Mouse (Mus musculus) embryo, embryonic 11.5 days (tissue): Measurements from ENCODE around the gene Gnaz.

Experiments used
- DNase-seq: peaks from one replicate; pipeline ENCODE4 v3.0.0-alpha.2; 2012; ENCODE audit warnings: low read depth, low spot score

Gnaz gene

GRCm38 (mm10) chr10:74969266-74969665 is 2.3 kb downstream of the Gnaz start:
- no peak for DNase-seq

- DNase-seq: no peak
Observed at GRCm38 (mm10) chr10:74973026-74973425, 6.0 kb downstream of the Gnaz start.

DNA sequence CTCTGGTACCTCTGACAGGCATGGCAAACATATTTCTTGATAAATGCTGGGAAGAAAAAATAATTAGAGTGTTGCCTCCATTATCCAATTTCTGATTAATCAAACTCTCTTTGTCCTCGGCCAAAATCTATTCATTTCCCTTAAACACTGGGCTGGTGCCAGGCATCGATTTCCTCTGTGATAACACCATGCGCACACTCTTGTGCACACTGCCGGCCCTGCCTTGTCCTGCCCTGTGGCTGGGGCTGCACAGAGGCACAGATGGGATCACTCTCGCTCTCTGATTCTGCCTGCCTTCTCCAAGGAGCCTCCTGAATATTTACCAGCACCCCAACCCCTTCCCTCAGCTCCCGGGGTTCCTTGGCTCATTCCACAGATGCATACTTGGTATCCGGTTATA is 8.6 kb downstream of the Gnaz start:
- DNase-seq: no peak

DNA sequence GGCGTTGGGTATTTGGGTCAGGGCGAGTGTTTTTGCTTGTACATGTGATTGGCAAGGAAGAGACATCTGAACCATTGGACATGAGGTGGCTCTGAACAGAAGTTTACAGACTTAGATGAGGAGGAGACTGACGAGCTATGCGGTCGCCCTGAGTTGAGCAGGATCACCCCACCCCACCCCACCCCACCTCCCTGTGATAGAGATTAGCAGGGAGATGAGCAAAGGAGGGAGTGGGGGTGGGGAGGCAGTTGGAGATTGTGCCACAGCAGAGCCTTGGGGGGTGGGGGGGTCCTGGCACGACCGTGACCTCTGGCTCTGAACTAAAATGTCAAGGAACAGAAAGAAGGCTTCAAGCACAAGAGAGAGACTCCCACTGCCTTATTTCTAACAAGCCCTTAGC is 9.5 kb downstream of the Gnaz start:
- DNase-seq: no peak

- no peak for DNase-seq
Observed at GRCm38 (mm10) chr10:74978056-74978455, 11.1 kb downstream of the Gnaz start.

DNA sequence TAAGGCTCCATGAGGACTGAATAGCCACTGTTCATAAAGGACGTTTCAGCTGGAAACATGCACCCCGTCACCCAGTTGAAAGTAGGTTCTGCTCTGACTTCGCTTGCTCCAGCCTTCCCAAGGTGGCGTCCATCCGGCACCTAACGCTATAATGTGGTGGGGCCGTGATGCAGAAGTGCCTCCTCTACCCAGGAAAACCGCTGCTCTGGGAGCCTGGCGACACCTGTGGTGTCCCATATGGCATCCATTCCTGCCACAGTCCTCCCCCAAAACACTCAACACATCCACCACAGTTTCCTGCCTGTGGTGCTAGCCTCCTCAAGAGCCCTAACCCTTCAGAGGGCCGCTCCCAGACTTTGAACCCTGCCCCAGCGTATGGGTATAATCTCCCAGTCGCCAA is 14.2 kb downstream of the Gnaz start:
- no peak for DNase-seq

GRCm38 (mm10) chr10:74983176-74983575 is 16.2 kb downstream of the Gnaz start:
- DNase-seq: no peak

GRCm38 (mm10) chr10:74987698-74988470 is 20.9 kb downstream of the Gnaz start:
- DNase-seq: no peak

DNA sequence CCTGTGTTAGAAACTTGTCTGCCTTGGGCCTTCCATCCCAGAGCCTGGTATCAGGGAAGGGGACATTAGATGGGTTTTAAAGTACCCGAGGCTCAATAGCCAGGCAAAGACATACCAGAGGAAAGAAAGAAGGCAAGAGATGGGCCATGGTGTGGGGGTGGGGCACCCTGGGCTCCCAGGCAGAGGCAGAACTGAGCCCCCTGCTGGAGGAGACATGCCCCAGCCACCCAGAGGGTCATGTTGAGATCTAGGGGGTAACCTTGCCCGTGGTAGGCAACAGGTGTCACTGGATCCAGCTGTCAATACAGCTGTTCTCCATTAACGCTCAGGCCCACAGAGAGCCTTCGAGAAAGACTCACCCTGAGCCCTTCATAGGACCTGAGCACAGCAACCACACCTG is 22.8 kb downstream of the Gnaz start:
- no peak for DNase-seq

GRCm38 (mm10) chr10:74990584-74991322 is 23.8 kb downstream of the Gnaz start:
- DNase-seq: no peak

DNA sequence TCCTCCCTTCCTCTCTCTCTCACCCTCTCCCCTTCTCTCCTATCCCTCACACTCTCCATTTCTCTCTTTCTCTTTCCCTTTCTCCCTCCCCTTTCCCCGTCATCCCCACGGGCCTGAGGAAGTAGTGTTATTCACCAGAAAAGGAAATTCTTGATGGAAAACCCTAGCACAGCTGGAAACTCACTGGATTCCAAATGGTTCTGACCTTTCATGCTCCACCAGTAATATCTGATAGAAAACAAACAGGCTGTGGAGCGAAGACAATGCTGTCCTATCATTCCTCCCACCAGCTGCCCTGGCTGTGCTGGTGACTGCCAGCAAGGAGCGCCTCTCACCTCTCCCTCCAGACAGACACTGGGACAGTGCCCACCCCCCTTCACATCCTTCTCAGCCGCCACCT is 27.9 kb downstream of the Gnaz start:
- no peak for DNase-seq

GRCm38 (mm10) chr10:74995377-74995776 is 28.4 kb downstream of the Gnaz start:
- peak; percentile 30 for DNase-seq

DNA sequence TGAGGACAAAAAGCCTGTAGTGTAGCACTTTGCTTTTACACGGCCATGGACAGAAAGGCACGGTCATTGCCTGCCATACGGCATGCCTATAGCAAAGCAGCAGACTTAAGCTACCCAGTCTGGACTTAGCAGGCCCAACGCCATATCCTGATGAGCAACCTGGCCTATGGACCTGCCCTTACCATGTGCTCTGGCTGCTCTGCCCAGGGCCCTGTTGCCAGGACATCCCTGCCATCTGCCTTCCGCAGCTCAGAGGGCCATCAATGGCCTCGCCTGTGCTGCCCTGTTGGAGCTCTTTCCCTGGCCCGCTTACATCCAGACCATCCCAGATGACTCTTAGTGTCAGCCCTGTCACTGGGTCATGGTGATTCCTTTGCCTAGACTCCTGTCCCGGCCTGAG is 34.4 kb downstream of the Gnaz start:
- no peak for DNase-seq

DNA sequence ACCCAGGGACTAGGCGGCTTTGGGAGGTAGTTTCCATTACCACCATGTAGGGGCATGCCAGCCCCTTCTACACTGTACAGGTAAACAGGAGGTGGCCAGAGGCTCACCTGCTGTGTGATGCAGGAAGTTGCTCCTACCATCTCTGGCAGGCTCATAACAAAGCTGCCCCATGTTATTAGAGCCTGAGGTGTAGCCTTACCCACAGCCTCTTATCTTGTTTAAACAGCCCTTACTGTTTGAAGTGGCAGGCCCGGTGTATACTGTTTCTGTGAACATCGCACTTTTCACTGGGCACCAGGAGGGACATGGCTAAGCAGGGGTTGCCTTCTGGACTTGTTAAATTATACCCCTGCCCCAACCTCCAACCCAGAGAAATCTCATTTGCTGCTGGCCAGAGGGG is 37.1 kb downstream of the Gnaz start:
- no peak for DNase-seq

GRCm38 (mm10) chr10:75006889-75007662 is 40.1 kb downstream of the Gnaz start:
- no peak for DNase-seq

DNA sequence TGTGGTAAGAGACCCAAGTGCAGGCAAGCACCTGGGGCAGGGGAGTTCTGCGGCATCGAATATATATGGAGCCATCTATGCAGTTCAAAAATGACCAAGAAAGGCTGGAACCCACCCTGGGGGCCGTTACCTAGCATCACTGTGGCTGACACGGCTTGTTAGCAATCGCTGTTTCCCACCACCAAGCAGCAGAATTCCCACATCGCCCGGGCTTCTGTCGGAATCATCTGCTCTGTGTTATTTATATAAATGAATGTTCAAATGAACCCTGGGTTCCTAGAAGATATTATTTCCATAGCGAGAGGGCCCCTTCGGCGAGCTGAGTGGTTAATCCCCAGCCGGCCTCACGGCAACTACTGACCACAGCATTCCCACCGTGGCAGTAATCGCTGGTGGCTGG is 43.7 kb downstream of the Gnaz start:
- no peak for DNase-seq

- DNase-seq: no peak
Observed at GRCm38 (mm10) chr10:75015465-75015864, 48.5 kb downstream of the Gnaz start.

GRCm38 (mm10) chr10:75016481-75016880 is 49.5 kb downstream of the Gnaz start:
- DNase-seq: no peak

GRCm38 (mm10) chr10:75020271-75020670 is 53.3 kb downstream of the Gnaz start:
- no peak for DNase-seq

DNA sequence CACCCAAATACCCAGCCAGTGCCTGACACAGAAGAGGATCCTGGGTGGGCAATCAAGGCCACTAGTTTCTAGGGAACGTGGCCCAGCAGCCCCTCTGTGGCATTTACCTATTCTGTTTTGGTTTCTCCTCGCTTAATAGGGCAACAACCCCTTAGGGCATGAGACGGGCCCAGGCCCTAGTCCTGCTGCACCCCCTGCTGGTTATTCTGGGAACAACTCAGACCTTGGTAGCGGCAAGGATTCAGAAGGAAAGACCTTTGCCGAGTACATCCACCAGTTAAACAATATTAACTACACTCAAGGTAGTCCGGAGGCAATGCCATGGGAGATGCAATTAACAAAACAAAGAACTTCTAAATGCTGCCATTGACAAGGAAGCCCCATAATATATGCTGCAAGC is 54.2 kb downstream of the Gnaz start:
- peak; percentile 54 for DNase-seq

GRCm38 (mm10) chr10:75026491-75026890 is 59.5 kb downstream of the Gnaz start:
- DNase-seq: no peak

- no peak for DNase-seq
Observed at GRCm38 (mm10) chr10:75028743-75029142, 61.8 kb downstream of the Gnaz start.
